Mouse (Mus musculus) yolk sac, embryonic 10.5 days (tissue): ENCODE measurements around the gene Gm33543.

Source experiments
- DNase-seq: peaks from one replicate; pipeline ENCODE4 v3.0.0-alpha.2; 2017; ENCODE audit warnings: low spot score

Gene Gm33543

GRCm38 (mm10) chr10:95777701-95778320, 64.9 kb downstream of the Gm33543 start:
- DNase-seq = no peak

DNA sequence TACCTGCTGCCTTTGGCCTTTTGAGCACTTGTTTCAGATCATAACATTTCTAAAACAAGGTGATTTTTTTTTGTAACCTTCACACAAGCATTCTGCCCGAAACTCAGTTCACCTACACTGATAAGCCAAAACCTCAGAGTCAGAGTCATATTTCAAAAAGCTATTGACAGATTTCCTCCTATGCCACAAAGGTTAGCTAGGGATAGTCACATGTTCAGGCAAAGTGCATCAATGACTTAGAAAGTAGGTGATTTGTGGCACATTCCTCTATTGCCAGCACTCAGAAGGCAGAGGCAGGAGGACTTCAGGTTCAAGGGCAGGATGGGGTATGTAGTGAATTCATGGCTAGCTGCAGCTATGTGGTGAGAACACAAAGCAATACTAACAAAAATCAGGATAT, 65.7 kb downstream of the Gm33543 start:
- DNase-seq = no peak

GRCm38 (mm10) chr10:95774856-95775255, 67.9 kb downstream of the Gm33543 start:
- DNase-seq = no peak

- DNase-seq = no peak
Measured at GRCm38 (mm10) chr10:95774001-95774628, 68.6 kb downstream of the Gm33543 start.
